Mouse (Mus musculus) left cerebral cortex, postnatal 36 days (tissue): Measurements from ENCODE around the gene Cdhr2. TPM values are rescaled to one million over a fixed set of nuclear protein-coding genes. Genes with fewer than 3 reads are reported as not detected.

Experiments used
- DNase-seq, 2 experiments: peaks; one replicate each; pipeline ENCODE4 v3.0.0; 2021 to 2022; ENCODE audit warnings: low spot score in 2 of 2, mixed read lengths in 1 of 2
- intact Hi-C: fragments of 180-260 bp; cut with DNase I; formaldehyde crosslinking; loops from one replicate; pipeline ENCODE4 v1.15.1; 2025
- total RNA-seq, 2 experiments: library from RNA; stranded (reverse); gene quantifications; 2 replicates each; pipeline ENCODE4 v1.2.3; 2021

The Cdhr2 gene
- total RNA-seq, 2 experiments from 2014 or later, result 0.27 TPM

GRCm38 (mm10) chr13:54749061-54749863 is 48.0 kb downstream of the Cdhr2 start:
- intact Hi-C loops, result no loop called here
- DNase-seq, result peak in 1 of 2 experiments; percentile 85

- intact Hi-C loops, result no loop called here
- no peak for DNase-seq
These were observed 48.7 kb downstream of the Cdhr2 start, which contains the start of gene Gprin1 for GRCm38 (mm10) chr13:54749864-54750411. Gene Gprin1, minus strand, starts transcription at chr13:54749874.

DNA sequence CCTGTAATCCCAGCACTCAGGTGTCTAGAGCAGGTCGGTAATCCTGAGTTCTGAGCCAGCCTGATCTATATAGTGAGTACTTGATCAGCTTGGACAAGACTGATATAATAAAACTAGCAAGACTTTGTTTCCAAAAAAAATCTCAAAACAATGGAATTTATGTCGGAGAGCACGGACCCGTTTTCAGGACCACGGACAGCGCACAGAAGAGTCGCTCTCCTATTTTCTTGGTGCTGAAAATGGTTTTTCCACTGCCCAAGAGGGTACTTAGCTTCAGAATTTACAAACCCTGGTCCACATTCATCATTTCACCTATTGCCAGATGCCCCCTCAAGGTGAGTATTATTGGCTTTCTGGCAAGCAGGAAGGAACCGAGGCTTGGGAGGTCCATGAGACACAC is 49.4 kb downstream of the Cdhr2 start:
- DNase-seq, result no peak
- intact Hi-C loops, result no loop called here

DNA sequence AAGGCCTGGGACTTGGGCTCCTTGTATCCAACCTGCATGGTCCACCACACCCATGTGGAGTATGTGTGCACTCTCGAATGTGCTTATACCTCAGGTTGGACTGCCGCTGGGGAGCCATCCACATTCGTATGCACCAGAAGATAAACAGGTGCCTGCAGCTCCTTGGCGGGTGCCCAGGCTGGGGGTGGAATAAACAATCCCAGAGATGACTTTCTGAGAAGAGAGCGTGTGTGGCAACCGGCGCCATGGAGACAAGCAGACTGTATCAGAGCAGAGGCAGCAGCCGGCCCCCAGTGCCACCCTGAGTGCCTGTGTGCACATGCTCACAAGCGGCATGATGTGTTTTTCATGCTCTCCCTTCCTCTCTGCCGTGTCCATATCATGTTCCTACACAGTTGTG is 51.4 kb downstream of the Cdhr2 start:
- peak; percentile 85 to 87 for DNase-seq
- intact Hi-C loops, result no loop called here

DNA sequence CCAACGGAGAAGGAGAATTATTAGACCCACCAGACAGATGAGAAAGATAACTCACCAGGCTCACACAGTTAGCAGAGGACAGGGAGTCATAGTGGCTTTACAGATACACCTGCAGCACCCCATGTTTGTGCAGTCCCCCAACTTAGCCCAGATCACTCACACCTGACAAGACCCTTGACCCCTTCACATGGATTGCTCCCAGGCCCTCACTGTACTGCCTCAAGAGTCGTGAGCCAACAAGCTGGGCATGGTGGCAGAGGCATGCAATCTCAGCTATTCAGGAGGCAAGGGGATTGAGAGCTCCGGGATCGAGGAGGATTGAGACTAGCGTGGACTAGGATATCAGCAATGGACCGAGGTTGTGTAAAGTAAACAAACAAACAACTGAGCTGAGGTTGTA is 52.5 kb downstream of the Cdhr2 start:
- peak in 1 of 2 experiments; percentile 7 for DNase-seq
- intact Hi-C loops, result no loop called here

DNA sequence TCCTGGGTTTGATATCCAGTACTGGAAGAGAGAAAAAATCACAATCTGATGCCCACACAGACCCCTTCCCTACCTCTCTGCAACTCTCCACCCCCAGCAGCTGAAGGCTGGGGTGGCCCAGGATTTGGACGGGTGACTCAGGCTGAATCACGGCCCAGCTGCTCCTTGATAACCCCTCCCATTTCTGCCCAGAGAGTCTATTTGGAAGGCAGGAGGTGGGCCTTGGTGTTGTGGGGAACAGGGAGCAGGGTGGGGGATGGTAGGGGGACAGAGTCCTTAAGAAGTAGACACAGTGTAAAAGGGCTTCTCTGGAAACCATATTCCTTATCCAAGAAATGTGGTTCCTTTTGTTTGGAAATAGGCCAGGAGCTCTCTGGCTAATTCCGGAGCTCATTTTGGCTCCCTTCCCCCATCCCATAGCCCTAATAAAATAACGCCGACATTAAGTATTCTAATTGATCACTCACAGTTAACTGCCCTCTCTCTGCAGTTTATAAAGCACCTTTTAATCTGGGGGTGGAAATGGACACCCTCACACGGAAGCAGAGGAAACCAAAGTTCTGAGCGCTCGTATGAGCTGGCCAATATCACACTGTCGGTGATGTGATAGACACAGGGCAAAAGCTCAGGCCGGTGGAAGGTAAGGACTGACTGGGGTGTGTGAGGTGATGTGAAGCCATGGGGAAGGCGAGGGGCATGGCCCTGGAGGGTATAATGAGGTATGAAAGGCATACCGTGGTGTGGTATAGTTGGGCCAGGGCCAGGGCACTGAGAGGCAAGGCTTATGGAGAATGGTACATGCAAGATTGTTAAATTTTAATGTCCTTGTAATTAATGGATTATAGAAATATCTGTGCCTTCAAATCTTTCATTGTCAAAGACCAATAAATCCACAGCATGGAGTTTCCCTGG is 53.2 kb downstream of the Cdhr2 start:
- DNase-seq, result no peak
- intact Hi-C loops, result loop anchor here (5.0 kb wide), 1 partner anchor 43 kb away; no protein-coding TSS in a partner anchor

DNA sequence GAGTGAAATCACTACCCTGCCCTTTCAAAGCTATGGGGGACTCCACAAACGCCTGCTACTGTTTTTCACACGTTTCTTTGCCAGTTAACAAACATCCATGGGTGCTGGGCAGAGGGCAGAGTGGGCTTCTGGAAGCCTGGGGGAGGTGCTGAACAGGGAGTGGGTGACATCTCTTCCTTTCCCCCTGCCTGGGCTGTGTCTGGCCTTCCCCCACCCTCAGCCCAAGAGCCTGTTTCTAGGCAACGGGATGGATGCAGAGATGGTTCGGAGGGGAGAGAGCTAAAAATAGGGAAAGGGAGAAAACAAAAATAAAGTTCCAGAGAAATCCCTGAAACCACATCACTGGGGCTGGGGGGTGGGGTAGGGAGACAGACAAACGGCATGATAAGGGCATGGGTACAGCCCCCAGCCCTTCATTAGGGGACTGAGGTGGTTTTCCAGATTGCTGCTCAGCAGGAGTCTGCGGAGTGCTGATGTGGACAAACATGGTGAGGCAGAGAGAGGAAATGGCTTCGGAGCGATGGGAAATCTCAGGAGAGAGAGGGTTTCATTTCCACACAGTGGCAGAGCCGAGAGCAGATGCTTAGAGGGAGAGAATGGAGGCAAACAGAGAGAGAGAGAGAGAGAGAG is 54.1 kb downstream of the Cdhr2 start:
- intact Hi-C loops, result loop anchor here (5.0 kb wide), 1 partner anchor 42 kb away; no protein-coding TSS in a partner anchor
- peak in 1 of 2 experiments; percentile 40 for DNase-seq

DNA sequence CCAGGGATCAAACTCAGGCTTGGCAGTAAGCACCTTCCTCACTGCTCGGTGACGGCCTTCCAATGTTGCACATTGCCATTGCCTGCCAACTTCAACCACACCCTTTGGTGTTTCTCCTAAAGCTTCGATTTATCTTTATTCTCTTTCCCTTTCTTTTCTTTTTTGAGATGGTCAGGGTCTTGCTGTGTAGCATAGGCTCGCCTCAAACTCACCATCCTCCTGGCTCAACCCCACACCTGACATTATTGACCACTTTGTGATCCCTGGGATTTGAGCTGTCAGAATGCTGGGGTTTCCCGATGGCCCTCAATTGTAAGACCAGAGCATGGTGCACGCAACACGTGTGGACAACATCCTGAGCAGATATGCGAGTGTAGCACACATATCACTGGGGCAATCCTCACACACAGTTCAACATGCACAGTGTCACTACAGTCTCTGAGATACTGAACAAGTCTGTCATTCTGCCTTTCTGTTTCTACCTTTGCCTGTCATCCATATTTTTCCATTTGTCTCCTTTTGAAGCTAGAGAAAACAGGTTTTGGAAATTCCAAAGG is 55.0 kb downstream of the Cdhr2 start:
- intact Hi-C loops, result loop anchor here (2.0 to 5.0 kb wide), 2 partner anchors 39 to 41 kb away; no protein-coding TSS in a partner anchor
- DNase-seq, result peak in 1 of 2 experiments; percentile 4

GRCm38 (mm10) chr13:54757093-54757830 is 56.0 kb downstream of the Cdhr2 start:
- peak in 1 of 2 experiments; percentile 42 for DNase-seq
- intact Hi-C loops, result loop anchor here (2.0 to 5.0 kb wide), 2 partner anchors 40 kb away; no protein-coding TSS in a partner anchor

- intact Hi-C loops, result loop anchor here (5.0 kb wide), 1 partner anchor 39 kb away; no protein-coding TSS in a partner anchor
- peak; percentile 90 to 91 for DNase-seq
These were observed 56.9 kb downstream of the Cdhr2 start for GRCm38 (mm10) chr13:54758045-54758755.

DNA sequence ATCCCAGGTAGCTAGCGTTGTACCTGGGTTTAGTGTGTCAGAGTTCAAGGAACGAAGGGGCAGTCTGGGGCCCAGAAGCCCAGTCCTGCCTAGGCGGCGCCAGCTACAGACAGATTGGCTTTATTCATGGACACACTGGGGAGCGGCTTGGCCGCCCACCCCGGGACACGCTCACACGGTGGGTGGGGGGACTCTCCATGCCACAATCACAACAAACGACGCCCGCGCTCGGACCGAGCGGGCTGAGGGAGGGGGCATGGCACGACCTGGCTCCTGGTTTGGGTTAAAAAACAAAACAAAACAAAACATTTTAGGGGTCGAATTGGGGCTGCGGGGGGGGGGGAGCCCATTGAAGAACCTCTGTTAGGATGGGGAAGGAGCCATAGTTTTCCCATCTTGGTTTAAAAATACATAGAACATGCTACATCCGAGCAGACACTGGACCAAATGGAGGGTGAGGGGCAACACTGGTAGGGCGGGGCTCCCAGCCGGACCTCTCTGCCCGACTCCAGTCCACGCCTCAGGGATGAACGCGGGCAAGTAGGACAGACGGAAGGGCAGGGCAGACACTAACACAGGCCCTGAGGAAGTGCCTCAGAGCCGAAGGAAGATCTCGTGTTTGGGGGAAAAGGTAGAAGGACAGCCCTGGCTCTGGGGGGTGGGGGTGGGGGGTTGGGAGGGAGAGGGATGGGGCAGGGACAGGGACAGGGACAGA is 57.7 kb downstream of the Cdhr2 start:
- peak in 1 of 2 experiments; percentile 15 for DNase-seq
- intact Hi-C loops, result loop anchor here (5.0 kb wide), 1 partner anchor 38 kb away; no protein-coding TSS in a partner anchor

DNA sequence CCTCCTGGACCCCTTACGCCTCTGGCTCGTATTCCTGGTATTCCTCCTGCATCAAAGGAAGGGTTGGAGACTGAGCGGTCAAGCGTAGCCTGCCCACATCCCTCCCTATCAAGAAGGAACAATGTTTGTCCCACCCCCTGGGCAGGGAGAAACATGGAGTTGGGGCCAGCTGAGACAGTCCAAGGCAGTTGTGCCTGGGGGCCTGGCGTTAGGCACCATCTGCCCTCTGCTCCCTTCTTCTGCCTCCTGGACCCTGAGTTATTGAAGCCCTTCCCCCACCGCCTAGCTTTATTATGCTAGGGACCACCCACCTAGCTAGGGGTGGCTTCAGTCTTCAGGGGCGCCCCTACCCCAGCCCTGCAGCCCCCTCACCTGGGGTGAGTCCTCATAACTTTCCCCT is 58.2 kb downstream of the Cdhr2 start:
- intact Hi-C loops, result loop anchor here (5.0 kb wide), 1 partner anchor 38 kb away; no protein-coding TSS in a partner anchor
- peak in 1 of 2 experiments; percentile 14 for DNase-seq

GRCm38 (mm10) chr13:54760164-54760795 is 59.0 kb downstream of the Cdhr2 start:
- intact Hi-C loops, result no loop called here

GRCm38 (mm10) chr13:54760906-54761305 is 59.6 kb downstream of the Cdhr2 start:
- no peak for DNase-seq
- intact Hi-C loops, result no loop called here

More at GRCm38 (mm10) chr13:54760164-54760795, 59.0 kb downstream of the Cdhr2 start:
- peak; percentile 87 to 91 for DNase-seq

DNA sequence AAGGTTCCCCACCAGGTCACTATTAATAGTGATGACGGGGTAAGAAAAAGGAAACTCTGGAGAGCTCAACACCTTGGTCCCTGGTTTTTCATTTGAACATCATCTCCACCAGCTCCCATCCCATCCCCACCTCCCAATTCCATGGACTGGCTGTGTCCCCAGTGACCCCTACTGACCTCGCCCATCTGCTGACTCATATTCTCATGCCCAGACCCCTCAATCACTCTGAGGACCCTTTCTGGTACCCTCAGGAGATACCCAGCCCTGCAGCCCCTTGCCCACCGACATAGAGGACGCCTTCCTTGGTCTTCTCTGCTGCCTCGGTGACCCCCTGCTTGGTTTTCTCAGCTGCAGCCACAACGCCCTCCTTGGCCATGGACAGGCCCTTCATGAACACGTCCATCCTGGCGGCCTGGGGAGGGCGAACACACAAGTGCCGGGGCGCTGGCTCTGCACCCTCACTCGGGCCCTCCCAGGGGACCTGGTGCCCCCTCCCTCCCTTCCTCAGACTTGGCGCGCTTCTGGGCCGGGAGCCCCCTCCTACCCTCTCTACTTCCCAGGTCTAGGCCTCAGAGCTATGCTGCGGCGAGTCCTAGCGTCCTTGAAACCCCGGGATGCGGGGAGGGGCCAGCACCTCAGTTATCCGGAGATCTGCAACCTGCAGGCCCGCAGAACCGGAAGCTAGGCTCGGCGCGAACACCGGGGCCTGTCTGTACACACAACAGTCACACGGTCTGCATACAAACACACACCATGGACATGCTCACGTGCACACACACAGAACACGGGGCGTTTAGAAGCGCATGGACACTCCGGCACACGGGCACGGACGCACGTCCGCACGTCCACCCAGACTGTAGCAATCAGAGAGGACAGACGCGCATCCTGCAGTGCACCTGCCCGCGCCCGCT is 64.3 kb downstream of the Cdhr2 start:
- intact Hi-C loops, result no loop called here
- peak; percentile 51 to 61 for DNase-seq
